Mouse (Mus musculus) neural tube, embryonic 12.5 days (tissue): Measurements from ENCODE around the gene Atp9a. TPM values are rescaled to one million over a fixed set of nuclear protein-coding genes. Genes with fewer than 3 reads are reported as not detected.

Experiments used
- ATAC-seq: fragments of 200-750 bp; cut with Nextera tagmentation; 2 replicates; pipeline ENCODE4 v1.8.0; 2017; ENCODE audit warnings: low read depth, mild to moderate bottlenecking, moderate TSS enrichment, moderate library complexity; ENCODE audit not compliant: low FRiP score
- H3K27ac ChIP-seq: fragments of 300-500 bp; sonication (generic); 2 replicates; pipeline ENCODE4 v1.5.1; 2016
- H3K27me3 ChIP-seq: fragments of 300-500 bp; sonication (generic); replicated peaks from 2 replicates; pipeline ENCODE4 v1.6.1; 2016; ENCODE audit warnings: mild to moderate bottlenecking
- H3K36me3 ChIP-seq: fragments of 300-500 bp; sonication (generic); 2 replicates; pipeline ENCODE4 v1.6.1; 2016; ENCODE audit warnings: mild to moderate bottlenecking
- H3K4me1 ChIP-seq: fragments of 300-500 bp; sonication (generic); 2 replicates; pipeline ENCODE4 v1.6.1; 2016
- H3K4me2 ChIP-seq: fragments of 300-500 bp; sonication (generic); replicated peaks from 2 replicates; pipeline ENCODE4 v1.6.1; 2016; ENCODE audit warnings: mild to moderate bottlenecking
- H3K4me3 ChIP-seq: fragments of 300-500 bp; sonication (generic); 2 replicates; pipeline ENCODE4 v1.5.1; 2016
- H3K9ac ChIP-seq: fragments of 300-500 bp; sonication (generic); 2 replicates; pipeline ENCODE4 v1.6.1; 2016; ENCODE audit warnings: mild to moderate bottlenecking
- H3K9me3 ChIP-seq: fragments of 300-500 bp; sonication (generic); 2 replicates; pipeline ENCODE4 v1.6.1; 2016; ENCODE audit warnings: mild to moderate bottlenecking
- WGBS: fragments of 180-500 bp; shearing (Covaris S2); methylation state at CpG from one replicate; pipeline ENCODE4 v1.1.7; 2016; 5-methylcytosine and 5-hydroxymethylcytosine counted together
- polyA plus RNA-seq: library from polyadenylated mRNA; unstranded; fragments of >200 nt; fragmentation: Nextera tagmentation; extraction: Ambion mirVana; gene quantifications from 2 replicates; pipeline ENCODE4 v1.2.1, GENCODE M21; 2016

Gene Atp9a
- polyA plus RNA-seq, 1 experiment from 2014 or later, result 74.8 TPM

- no peak overlapping the region for H3K4me3 ChIP-seq
- H3K9ac ChIP-seq, result no peak overlapping the region
- no peaks in the 10 kb centered on the region for H3K27me3 ChIP-seq
- H3K27ac ChIP-seq, result peak overlapping the region; percentile 57
- no peak overlapping the region; the same call in 1 of the 2 replicates for H3K4me2 ChIP-seq
- peak; percentile 83 for ATAC-seq
- H3K9me3 ChIP-seq, result no peaks in the 10 kb centered on the region
- peaks cover 60% of the 10 kb centered on the region for H3K36me3 ChIP-seq
- peaks cover 11% of the 10 kb centered on the region for H3K4me1 ChIP-seq
- 58% methylated on average over 15 of the region's 15 CpGs for WGBS
Observed at GRCm38 (mm10) chr2:168678662-168679294, 63.4 kb downstream of the Atp9a start.

GRCm38 (mm10) chr2:168677650-168678049 lies 64.6 kb downstream of the Atp9a start:
- 40% methylated on average over 9 of the region's 9 CpGs for WGBS
- H3K27me3 ChIP-seq, result no peaks in the 10 kb centered on the region
- ATAC-seq, result peak; percentile 71
- H3K9me3 ChIP-seq, result no peaks in the 10 kb centered on the region
- peaks cover 65% of the 10 kb centered on the region for H3K36me3 ChIP-seq
- H3K27ac ChIP-seq, result peak overlapping the region; percentile 57; the same call in 1 of the 2 replicates
- H3K4me2 ChIP-seq, result no peak overlapping the region
- no peak overlapping the region for H3K4me3 ChIP-seq
- no peak overlapping the region for H3K9ac ChIP-seq
- H3K4me1 ChIP-seq, result peaks cover 11% of the 10 kb centered on the region

GRCm38 (mm10) chr2:168671724-168672123 lies 70.5 kb downstream of the Atp9a start:
- Histone ChIP-seq H3K36me3 (peaks cover 60% of the 10 kb centered on the region), H3K4me3 (no peak overlapping the region), H3K27me3 (no peaks in the 10 kb centered on the region), H3K9ac (no peak overlapping the region), H3K4me1 (no peaks in the 10 kb centered on the region), H3K27ac (no peak overlapping the region), H3K4me2 (no peak overlapping the region), H3K9me3 (no peaks in the 10 kb centered on the region)
- WGBS, result 92% methylated on average over 9 of the region's 9 CpGs
- no peak for ATAC-seq

DNA sequence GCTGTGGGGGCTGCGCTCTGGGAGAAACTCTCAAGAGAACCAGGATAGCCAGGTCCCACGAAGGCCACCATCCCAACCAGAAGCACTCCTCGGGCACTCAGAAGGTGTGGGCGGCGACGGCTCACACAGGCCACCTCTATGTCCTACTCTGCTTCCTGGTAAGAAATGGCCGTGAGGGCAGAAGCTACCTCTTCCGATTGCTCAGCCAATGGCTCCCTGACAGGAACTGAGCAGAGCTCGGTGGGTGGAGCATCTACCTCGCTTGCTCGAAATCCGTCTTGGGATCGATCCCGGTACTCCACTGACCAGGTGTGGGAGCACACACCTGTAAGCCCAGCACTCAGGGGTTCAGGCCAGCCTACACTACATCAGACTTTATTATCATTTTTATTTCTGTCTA lies 72.0 kb downstream of the Atp9a start:
- Histone ChIP-seq H3K9me3 (no peaks in the 10 kb centered on the region), H3K4me3 (no peak overlapping the region), H3K36me3 (peaks cover 57% of the 10 kb centered on the region), H3K4me1 (no peaks in the 10 kb centered on the region), H3K9ac (no peak overlapping the region), H3K27ac (no peak overlapping the region), H3K27me3 (no peaks in the 10 kb centered on the region), H3K4me2 (no peak overlapping the region)
- WGBS, result 86% methylated on average over 14 of the region's 14 CpGs
- no peak for ATAC-seq

- H3K4me2 ChIP-seq, result no peak overlapping the region
- no peaks in the 10 kb centered on the region for H3K9me3 ChIP-seq
- H3K9ac ChIP-seq, result no peak overlapping the region
- ATAC-seq, result no peak
- peaks cover 52% of the 10 kb centered on the region for H3K36me3 ChIP-seq
- H3K4me1 ChIP-seq, result no peaks in the 10 kb centered on the region
- no peaks in the 10 kb centered on the region for H3K27me3 ChIP-seq
- H3K4me3 ChIP-seq, result no peak overlapping the region
- H3K27ac ChIP-seq, result no peak overlapping the region
- 77% methylated on average over 13 of the region's 13 CpGs for WGBS
Observed at GRCm38 (mm10) chr2:168669762-168670161, 72.4 kb downstream of the Atp9a start.

DNA sequence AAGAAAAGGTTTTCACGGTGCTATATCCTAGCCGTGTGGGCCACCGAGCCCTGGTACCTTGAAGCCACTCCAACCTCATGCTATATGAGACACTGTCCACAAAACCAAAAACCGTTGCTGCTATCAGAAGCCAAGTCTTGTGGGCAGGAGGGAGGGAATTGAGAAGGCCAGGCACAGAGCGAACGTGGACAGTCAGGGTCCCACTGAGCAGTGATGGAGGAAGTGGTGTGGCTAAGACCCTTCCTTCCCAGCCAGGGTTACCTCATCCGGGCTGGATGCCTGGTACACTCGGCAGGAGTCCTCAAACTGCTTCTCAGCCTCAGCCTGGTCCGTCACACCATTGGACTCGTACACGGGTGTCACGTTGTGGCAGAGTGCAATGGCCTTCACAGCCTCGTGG lies 74.5 kb downstream of the Atp9a start:
- H3K27ac ChIP-seq, result no peak overlapping the region
- no peak overlapping the region for H3K4me3 ChIP-seq
- H3K4me1 ChIP-seq, result no peaks in the 10 kb centered on the region
- 88% methylated on average over 13 of the region's 13 CpGs for WGBS
- no peaks in the 10 kb centered on the region for H3K27me3 ChIP-seq
- no peak overlapping the region for H3K4me2 ChIP-seq
- no peak overlapping the region for H3K9ac ChIP-seq
- peaks cover 38% of the 10 kb centered on the region for H3K36me3 ChIP-seq
- no peaks in the 10 kb centered on the region for H3K9me3 ChIP-seq
- ATAC-seq, result no peak

DNA sequence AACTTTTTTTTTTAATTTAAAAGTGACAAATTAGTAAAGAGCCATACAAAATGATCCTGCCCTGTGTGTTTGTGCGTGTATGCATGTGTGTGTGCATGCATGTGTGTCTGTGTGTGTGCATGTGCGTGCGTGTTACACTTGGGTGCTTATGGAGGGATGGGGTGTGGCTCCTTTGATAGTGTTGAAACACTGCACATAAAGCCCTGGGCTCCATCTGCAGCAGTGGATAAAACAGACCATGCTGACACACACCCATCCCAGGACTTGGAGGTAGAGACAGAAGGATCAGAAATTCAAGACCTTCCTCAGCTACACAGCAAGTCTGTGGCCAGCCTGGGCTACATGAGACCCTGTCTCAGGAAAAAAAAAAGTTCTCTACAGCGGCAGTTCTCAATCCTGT lies 76.5 kb downstream of the Atp9a start:
- H3K27me3 ChIP-seq, result no peaks in the 10 kb centered on the region
- no peak for ATAC-seq
- no peak overlapping the region for H3K9ac ChIP-seq
- peaks cover 27% of the 10 kb centered on the region for H3K36me3 ChIP-seq
- H3K9me3 ChIP-seq, result no peaks in the 10 kb centered on the region
- H3K4me3 ChIP-seq, result no peak overlapping the region
- H3K4me1 ChIP-seq, result no peaks in the 10 kb centered on the region
- WGBS, result 89% methylated on average over 4 of the region's 4 CpGs
- no peak overlapping the region for H3K27ac ChIP-seq
- H3K4me2 ChIP-seq, result no peak overlapping the region

DNA sequence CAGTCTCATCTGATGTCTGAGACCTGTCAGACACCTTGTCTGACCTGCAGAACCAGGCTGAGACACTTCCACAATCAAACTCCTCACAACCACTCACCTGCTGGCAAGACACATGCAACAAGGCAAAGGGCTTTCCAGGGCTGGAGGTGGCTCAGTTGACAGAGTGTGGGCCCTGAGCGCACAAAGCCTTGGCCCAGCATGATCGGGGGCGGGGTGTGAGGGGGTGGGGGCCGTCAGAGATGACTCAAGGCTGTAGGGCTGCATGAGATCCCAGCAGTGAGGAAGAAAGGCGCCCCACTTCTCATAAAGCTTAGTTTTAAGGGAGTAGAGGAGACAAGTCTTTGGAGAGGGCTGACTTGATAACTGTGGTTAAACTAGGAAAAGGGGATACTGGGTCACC lies 78.5 kb downstream of the Atp9a start:
- 75% methylated on average over 5 of the region's 5 CpGs for WGBS
- H3K36me3 ChIP-seq, result peaks cover 24% of the 10 kb centered on the region
- no peak overlapping the region for H3K4me2 ChIP-seq

GRCm38 (mm10) chr2:168663216-168663615 lies 79.0 kb downstream of the Atp9a start:
- Histone ChIP-seq H3K36me3 (peaks cover 24% of the 10 kb centered on the region), H3K9ac (no peak overlapping the region), H3K4me3 (no peak overlapping the region), H3K9me3 (no peaks in the 10 kb centered on the region), H3K4me2 (no peak overlapping the region), H3K27ac (no peak overlapping the region), H3K27me3 (no peaks in the 10 kb centered on the region), H3K4me1 (no peaks in the 10 kb centered on the region)
- WGBS, result 84% methylated on average over 7 of the region's 7 CpGs
- no peak for ATAC-seq

More for the DNA sequence above, 78.5 kb downstream of the Atp9a start:
- H3K27me3 ChIP-seq, result no peaks in the 10 kb centered on the region
- H3K9me3 ChIP-seq, result no peaks in the 10 kb centered on the region
- H3K9ac ChIP-seq, result no peak overlapping the region
- H3K4me3 ChIP-seq, result no peak overlapping the region
- no peak for ATAC-seq
- no peaks in the 10 kb centered on the region for H3K4me1 ChIP-seq
- H3K27ac ChIP-seq, result no peak overlapping the region

DNA sequence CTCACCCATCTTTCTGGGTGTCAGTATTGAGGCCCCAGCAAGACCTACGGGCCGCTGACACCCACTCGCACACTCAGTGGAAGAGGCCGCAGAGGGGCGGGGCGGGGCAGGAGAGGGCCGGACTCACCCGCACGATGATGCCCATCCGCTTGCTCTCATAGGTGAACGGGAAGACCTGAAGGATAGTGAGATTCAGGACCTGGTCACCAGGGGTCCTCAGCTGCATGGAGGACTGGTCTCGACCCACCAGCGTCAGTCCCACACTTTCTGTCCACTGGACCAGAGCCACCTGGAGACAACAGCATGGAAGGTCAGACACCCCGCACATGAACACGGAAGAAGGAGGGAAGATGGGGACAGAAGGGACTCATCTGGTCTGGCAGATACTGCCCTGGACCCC lies 80.4 kb downstream of the Atp9a start:
- no peak overlapping the region for H3K4me2 ChIP-seq
- H3K9ac ChIP-seq, result no peak overlapping the region
- no peak overlapping the region for H3K27ac ChIP-seq
- H3K4me3 ChIP-seq, result no peak overlapping the region
- ATAC-seq, result no peak
- 68% methylated on average over 15 of the region's 15 CpGs for WGBS
- no peaks in the 10 kb centered on the region for H3K4me1 ChIP-seq
- no peaks in the 10 kb centered on the region for H3K9me3 ChIP-seq
- no peaks in the 10 kb centered on the region for H3K27me3 ChIP-seq
- H3K36me3 ChIP-seq, result peaks cover 22% of the 10 kb centered on the region

- 55% methylated on average over 5 of the region's 5 CpGs for WGBS
Observed at GRCm38 (mm10) chr2:168660344-168660743, 81.9 kb downstream of the Atp9a start.

GRCm38 (mm10) chr2:168658551-168658950 lies 83.7 kb downstream of the Atp9a start:
- Histone ChIP-seq H3K4me1 (peaks cover 5% of the 10 kb centered on the region; the same call in 1 of the 2 replicates), H3K9me3 (no peaks in the 10 kb centered on the region), H3K4me3 (no peak overlapping the region), H3K27ac (no peak overlapping the region), H3K36me3 (peaks cover 24% of the 10 kb centered on the region), H3K27me3 (no peaks in the 10 kb centered on the region), H3K4me2 (no peak overlapping the region), H3K9ac (no peak overlapping the region)
- 81% methylated on average over 11 of the region's 11 CpGs for WGBS
- ATAC-seq, result no peak

More at GRCm38 (mm10) chr2:168660344-168660743, 81.9 kb downstream of the Atp9a start:
- H3K27me3 ChIP-seq, result no peaks in the 10 kb centered on the region
- no peak overlapping the region for H3K4me2 ChIP-seq
- no peak overlapping the region for H3K4me3 ChIP-seq
- peaks cover 24% of the 10 kb centered on the region for H3K36me3 ChIP-seq
- H3K27ac ChIP-seq, result no peak overlapping the region
- H3K4me1 ChIP-seq, result no peaks in the 10 kb centered on the region
- H3K9ac ChIP-seq, result no peak overlapping the region
- no peak for ATAC-seq
- no peaks in the 10 kb centered on the region for H3K9me3 ChIP-seq
